Mouse (Mus musculus) liver (tissue): Measurements from ENCODE around the gene Hist1h2bb.
"Not testable (repeated sequence)": the region's sequence is repeated elsewhere in the genome, so short reads cannot be mapped to it uniquely, and the experiment has no call there.

Source experiments
- DNase-seq: peaks from one replicate; pipeline ENCODE4 v3.0.0-alpha.2; 2020; ENCODE audit warnings: mixed read lengths

Gene Hist1h2bb

DNA sequence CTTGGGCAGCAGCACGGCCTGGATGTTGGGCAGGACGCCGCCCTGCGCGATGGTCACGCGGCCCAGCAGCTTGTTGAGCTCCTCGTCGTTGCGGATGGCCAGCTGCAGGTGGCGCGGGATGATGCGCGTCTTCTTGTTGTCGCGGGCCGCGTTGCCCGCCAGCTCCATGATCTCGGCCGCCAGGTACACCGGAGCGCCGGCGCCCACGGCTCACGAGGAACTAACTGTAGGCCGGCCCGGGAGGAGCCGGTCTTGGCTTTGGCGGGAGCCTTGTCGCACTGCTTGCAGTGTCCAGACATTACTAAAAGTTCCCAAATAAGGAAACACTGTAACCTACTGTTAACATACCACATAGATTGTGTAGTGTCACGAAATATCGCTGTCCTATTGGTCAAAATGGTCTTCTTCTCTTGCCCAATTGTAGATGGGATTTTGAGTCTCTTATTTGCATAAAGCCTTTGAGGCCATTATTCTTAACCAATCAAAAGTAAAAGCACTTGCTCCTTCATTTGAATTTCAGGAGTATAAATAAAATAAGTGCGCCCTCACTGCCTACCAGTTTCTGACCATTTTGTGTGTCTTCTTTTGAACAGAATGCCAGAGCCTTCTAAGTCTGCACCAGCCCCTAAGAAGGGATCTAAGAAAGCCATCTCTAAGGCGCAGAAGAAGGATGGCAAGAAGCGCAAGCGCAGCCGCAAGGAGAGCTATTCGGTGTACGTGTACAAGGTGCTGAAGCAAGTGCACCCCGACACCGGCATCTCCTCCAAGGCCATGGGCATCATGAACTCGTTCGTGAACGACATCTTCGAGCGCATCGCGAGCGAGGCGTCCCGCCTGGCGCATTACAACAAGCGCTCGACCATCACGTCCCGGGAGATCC lies at the start of gene Hist1h2bb:
Gene Hist1h2bb, plus strand, starts transcription at position 534 of the 880 bp plus-strand sequence.
- peak; percentile 84 for DNase-seq

DNA sequence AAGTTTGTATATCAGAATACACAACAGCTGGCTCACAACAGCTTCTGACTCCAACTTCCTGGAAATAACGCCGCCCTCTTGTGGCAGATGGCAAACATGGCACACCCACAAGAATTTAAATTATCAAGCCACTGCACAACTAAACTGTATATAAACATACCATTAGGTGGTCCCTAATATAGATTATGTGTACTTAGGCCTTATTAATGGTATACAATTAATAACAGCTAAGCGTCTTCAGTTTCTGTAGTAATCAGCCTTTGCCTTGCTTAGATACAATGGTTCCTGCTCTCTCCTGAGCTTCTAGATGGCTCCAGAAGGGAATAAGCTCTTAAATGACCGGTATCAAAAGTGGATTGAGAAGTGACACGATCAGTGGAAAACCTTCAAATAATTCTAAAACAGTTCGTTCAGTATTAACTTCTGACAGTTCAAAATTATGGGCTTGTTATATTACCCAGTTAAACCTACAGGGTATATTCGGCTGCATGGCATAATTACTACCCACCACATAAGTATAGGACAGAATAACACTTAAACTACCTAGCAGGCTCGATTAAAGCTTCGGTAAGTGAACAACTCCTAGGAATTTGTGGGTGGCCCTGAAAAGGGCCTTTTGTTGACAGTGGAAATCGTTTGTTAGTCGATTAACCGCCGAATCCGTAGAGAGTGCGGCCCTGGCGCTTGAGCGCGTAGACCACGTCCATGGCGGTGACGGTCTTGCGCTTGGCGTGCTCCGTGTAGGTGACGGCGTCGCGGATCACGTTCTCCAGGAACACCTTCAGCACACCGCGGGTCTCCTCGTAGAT lies 48.8 kb upstream of the Hist1h2bb start:
- DNase-seq: peak; percentile 83

DNA sequence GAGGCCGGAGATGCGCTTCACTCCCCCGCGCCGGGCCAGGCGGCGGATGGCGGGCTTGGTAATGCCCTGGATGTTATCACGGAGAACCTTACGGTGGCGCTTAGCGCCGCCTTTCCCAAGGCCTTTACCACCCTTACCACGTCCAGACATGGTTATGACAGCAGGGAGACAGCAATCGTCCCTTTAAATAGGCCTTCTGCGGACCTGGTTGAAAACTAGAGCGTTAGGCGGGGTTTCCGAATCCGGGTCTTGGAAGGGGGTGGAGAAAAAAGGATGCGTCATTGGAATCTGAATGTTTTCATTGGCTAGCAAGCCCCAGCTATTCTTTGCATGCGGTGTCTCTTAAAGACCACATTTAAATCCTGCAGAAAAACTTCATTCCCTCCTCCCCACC lies 48.2 kb upstream of the Hist1h2bb start, which contains the start of gene Hist1h4c:
Gene Hist1h4c, minus strand, starts transcription at position 155 of the 394 bp plus-strand sequence.
- peak; percentile 96 for DNase-seq

DNA sequence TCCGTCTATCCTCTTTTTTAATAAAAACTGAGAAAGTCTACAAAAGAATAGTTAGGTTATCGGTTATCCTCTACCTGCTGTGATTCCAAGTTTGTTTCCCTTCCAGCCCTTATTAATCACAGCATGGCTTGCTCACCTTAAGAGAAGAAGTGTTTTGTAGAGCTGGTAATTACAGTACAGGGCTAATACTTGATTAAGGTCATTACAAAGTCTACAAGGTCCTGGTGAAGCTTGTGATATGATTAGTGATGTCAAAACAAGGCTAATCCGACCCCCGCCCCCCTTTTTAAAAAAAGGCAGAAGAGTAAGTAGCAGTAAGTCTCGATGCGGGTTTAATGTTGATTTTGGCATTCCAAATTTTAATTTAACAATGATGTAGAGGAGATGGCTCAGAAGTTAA lies 47.5 kb upstream of the Hist1h2bb start:
- DNase-seq: no peak

DNA sequence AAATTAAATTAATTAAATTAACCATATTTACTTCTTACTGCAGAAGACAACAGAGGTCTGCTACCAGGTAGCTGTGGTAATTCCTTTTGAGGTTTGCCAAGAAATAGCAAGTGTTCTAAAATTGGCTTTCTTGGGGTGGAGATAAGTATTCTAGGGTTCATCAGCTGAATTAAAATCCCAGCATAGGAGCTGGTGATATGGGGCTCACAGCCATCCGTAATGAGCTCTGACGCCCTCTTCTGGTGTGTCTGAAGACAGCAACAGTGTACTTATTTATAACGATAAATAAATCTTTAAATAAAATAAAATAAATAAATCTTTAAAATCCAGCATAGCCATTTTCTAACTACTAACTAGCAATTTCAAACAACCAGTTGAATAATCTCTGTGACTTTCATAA lies 46.8 kb upstream of the Hist1h2bb start:
- no peak for DNase-seq

DNA sequence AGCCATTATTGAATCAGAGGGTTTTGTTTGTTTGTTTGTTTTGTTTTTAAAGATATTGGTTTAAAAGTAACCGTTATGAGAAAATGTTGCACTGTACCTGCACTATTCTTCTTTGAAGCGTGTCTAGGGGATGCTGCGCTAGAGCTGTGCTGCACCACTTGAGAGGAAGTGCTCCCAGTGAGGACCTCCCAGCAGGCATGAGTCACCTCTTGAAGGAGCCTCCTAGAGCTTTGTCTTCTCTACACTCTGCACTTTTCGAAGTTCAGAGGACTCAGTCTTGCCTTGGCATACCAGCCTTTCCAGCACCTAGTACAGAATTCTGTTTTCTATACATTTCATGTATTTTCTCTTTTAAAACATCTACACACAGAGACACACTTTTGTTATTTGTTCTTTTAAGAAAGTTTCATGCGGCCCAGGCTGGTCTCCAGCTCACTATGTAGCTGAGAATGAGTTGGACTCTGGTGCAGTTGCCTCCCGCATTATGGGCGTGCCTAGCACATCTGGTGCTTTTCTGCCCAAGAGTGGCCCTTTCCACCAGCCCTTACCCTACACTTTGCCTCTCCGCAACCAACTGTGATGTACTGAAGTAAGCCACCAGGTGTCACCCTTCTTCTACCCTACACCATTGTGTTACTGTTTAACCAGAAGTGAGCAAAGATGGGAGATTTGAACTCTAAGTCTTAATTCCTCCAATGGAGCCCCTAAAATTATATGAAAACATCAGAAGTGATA lies 45.6 kb upstream of the Hist1h2bb start:
- DNase-seq: peak; percentile 75

DNA sequence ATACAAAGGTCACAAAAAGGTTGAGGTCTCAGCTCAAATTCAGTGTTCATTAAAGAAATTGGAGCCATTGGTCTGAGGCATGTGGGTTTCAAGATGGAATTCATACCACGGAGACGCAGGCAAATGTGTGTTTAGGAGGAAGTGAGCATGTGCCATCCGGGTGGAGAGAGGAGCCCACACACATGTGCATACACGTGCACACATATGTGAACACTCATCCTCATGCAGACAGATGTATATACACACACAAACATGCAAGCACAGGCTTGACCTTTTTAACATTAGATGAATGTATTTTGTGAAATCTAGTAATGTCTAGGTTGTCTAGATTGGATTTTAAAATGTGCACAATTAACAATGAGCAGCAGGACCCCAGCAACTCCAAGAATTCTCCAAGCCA lies 44.3 kb upstream of the Hist1h2bb start:
- DNase-seq: no peak

DNA sequence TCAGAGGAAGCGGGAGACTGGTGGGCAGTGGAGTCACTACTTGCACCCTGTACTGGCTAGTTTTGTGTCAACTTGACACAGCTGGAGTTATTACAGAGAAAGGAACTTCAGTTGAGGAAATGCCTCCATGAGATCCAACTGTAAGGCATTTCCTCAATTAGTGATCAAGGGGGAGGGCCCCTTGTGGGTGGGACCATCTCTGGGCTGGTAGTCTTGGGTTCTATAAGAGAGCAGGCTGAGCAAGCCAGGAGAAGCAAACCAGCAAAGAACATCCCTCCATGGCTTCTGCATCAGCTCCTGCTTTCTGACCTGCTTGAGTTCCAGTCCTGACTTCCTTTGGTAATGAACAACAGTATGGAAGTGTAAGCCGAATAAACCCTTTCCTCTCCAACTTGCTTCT lies 43.7 kb upstream of the Hist1h2bb start:
- DNase-seq: not testable (repeated sequence)

DNA sequence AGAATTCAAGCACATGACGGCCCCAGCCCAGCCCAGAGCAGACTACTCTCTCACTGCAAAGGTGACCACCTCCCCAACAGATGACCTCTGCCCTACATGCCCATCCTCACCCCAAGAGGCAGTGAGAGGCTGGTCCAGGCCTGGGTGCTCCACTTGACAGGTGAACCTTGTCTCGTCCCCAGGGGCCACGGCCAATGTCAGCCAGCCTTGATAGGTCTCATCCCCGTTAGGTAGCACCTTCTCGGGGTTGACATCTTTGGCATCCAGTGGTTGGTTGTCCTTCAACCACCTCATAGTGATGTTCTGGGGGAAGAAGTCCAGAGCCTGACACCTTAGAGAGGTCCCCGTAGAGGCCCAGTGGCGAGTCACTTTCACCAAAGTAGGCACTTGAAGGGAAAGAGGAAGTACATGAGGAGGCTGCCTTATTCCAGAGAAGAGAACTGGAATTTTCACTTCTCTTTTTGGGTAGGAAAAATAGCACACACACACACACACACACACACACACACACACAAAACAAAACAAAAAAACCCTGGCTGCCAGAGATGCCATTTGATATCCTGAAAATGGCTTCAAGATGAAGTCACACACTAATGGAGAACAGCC lies 40.7 kb upstream of the Hist1h2bb start:
- DNase-seq: no peak

DNA sequence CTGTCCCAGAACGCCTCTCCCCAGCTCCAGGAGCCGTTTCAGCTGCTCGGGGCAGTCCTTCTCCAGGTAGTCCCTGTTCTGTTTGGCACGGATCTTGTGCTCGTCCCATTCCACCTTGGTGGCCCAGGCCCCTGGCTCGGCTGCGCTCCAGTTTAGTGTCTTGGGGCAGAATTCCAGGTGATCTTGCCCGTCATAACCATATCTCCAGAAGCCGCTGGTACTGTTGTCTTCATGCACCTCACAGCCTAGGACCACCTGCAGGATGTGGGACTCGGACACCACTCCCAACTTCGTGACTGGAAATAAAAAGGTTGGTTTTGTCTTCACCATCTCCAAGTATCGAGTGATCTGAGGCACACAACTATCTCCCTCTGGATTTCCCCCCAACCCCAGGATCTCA lies 39.8 kb upstream of the Hist1h2bb start:
- no peak for DNase-seq

DNA sequence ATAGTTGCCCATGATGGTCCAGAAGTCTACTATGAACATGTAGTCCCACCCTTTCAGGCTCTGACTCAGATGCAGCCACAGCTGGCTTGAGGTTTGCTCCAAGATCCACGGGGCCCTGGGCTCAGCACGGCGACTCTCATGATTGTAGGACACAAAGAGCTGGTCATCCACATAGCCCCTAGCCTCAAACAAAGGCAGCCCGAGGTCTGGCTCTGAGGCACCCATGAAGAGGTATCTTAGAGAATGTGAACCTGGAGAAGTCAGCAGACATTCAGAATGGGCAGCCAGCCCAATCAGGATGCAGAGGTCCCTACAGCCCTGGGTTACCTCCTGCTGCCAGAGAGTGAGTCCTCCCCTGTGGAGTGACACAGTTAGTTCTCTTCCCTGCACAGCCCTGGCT lies 38.5 kb upstream of the Hist1h2bb start:
- DNase-seq: no peak

DNA sequence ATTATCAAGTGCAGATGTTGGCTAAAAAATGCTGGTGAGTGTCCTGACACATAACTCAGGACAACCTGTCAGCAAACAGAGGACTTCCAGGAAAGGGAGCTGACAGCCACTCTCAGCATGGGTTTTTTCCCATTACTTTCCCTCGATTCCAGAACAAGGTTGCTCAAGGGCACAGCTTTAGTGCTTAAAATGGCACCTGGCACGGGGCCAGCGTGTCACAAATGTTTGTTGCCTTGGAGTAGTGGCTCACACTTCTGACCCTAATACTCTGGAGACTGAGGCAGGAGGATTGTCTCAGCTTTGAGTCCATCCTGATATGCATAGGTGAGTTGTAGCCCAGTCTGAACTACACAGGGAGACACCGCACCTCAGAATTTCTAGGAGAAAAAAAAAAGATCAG lies 37.9 kb upstream of the Hist1h2bb start:
- DNase-seq: no peak

DNA sequence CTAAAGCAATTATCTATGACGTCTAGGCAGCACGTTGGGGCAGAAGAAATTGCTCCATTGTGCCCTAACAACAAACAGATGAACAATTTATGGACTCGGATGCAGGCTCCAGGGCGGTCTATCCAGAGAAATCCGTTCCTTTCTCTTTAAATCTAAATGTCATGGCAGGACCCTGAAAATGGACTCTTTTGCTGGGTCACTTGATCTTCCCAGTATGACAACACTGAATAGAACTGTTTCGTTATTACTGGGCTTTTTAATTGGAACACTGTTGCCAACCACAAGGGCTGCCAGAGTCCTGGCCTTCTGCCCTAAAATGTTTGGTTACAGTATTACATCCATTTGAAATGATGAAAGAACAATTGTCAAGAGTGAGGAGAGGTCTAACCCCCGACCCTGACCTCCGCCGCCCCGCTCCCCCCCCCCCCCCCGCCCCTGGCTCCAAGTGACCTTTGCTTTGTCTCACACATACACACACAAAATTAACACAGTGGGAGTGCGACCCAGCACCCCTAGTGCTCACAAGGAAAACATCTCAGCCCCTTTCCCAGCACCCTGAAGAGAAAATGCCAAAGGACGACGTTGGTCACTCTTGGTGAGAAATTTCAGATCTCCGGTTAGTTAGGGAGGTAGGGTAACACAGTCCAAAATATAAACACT lies 36.7 kb upstream of the Hist1h2bb start:
- DNase-seq: no peak

DNA sequence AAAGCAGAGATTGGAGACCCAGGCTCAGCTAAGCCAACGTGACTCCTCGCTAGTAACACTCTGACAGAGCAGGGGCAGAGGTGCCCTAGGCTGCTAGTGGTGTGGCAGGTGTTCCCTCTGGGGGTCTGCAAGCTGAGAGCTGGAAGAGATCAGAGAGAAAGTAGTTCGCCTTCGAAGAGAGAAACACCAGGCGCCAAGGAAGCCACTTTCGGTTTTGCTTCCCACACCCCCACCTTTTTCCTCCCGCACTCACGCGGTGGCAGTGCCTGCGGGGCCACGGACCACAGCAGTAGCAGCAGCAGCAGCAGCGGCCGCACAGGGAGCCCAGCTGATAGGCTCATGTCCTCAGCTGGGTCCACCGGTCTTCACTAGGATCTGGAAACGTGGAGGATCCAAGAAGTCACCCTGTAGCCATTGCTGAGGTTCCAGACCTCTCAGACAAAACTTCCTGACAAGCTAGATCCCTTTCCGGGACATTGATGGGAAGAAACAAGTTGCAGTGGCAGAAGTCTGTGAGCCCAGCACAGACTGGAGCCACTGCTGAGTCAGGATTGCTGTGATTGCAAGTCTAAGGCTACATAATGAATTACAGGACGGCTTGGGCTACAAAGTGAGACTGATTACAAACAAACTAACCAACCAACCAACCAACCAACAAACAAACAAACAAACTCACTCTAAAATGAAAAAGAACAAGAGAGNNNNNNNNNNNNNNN lies 36.0 kb upstream of the Hist1h2bb start, which contains the start of gene Hfe:
Gene Hfe, minus strand, starts transcription at position 481 of the 716 bp plus-strand sequence.
- DNase-seq: peak; percentile 42

DNA sequence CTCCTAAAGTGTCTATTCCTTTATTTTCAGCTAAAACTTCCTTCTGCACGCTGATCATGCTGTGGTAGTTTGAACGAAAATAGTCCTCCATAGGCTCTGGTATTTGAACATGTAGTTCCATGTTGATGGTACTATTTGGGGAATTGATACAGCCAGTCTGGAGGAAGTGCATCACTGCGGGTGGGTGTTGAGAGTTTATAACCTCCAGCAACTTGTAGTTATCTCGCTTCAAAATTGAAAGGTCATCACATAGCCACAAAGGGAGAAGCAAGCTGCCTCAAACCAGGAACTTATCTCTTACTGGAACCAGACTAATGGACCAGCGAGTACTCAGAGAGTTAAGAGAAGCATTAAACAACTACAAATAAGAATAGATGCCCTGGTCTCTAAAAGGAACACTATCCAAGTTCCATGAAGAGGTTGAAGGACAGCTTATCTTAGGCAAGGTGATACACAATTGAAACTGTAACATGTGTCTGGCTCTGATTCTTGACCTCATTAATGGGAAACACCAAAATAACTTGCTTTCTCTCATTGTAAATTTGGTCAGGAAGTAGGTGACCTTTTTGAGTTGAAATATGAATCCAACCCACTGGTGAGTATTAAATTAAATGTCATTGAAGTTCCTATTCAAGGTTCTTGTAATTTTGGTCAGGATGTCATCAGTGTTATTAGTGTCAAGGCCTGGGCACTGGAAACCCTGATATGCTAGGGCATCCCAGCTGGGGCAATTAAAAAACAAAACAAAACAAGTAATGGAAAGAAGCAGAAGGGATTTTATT lies 30.1 kb upstream of the Hist1h2bb start:
- DNase-seq: no peak

DNA sequence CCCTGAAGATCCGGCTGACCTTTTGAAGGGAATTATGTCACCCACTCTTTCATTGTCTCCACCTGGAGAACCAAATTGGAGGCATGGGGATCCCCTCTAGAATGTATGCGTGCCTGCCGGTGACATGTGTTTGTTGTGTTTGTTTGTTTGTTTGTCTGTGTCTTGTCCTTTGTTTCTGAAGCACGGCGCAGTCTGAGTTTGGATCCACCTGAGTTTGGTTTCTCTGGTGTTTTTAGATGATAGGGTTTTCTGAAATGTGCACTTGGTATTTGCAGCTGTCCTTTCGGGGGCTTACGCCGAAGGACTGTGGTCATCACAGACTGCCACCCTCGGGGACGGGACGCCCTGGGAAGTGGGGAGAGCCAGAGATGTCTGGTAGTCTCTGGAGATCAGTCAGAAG lies 29.4 kb upstream of the Hist1h2bb start:
- no peak for DNase-seq

DNA sequence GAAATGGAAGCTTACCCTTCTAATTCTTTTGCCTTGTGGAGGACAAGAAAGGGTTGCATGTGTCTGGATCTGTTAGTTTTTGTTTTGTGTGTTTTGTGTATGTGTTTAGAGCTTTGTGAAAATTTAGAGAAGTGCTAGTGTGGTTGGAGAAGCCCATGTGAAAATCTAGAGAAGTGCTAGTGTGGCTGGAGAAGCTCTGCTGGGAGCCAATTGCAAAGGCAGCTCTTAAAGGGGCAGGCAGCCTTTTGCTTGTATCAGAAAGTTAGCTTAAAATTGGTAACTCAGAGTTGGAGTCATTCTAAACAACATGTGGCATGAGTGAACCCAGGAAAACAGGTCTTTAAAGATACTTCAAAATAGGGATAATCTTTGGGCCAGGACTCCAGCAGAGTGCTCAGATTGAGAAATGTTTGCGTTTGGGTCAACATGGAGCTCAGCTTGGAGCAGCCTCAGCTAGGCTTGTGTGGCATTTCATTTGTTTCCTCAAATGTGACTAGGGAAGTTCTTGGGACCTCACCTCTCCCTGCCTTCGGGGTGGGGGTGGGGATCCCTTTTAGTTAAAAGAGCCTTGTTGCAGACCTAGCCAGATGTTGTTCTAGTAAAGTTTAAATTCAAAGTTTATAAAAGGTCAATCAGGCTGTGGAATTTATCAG lies 28.8 kb upstream of the Hist1h2bb start:
- DNase-seq: not testable (repeated sequence)

DNA sequence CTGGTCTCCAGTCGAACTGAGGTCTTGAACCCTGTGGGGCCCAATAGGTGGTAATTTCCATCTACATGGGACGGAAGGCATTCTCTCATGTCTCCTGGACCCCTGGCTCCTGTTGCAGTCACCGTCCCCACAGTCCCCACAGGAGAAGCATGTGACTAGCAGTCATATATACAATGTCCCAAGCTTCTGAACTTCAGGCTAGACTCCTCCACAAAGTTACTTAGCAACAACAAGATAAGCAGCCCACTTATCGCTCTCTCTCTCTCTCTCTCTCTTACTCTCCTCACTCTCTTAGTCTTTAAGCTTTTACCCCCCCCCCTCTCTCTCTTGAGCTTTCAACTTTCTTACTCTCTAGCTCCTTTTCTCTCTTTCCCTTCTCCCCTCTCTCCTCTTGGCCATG lies 22.3 kb upstream of the Hist1h2bb start:
- no peak for DNase-seq

DNA sequence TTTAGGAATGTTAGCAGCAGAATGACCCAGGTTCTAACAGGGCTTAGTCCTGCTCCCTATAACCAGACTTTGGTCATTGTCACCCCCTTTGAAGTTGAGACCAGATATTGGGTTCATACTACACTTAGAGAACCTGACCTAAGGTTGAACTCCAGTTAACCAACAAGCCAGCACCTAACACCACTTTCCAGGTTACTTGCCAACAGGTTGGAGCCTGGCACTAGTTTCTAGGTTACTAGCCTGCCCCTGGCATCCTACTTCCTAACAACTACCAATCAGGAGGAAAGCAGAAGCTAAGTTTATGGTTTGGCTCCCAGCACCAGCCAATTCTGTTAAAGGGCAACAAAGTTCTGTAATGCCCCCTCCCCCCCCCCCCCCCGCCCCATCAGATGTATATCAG lies 21.3 kb upstream of the Hist1h2bb start:
- no peak for DNase-seq
